In genomic region chr10:71028066-71028844, GRCm38 (mm10) we compare ENCODE assay signal across 11 mouse cellular contexts.
A peak's percentile ranks its signal among the peaks of the same experiment; 100 is the strongest.
DNase-seq lines count a peak whose midpoint lies in the region; ATAC-seq and TF ChIP-seq lines count a peak whose summit lies in the region.
"Had no signal": no experiment of that assay in that cellular context is flagged by ENCODE, and none has a peak within 500 bp of the region (broad histone marks: within the 10 kb centered on the region; RNA-seq: fewer than 3 reads in every experiment).

No protein-coding gene starts in this region.

- H3K9ac ChIP-seq in lung, embryonic 16.5 days (ENCODE audit: low read length): no peak overlapping the region
- no peak overlapping the region for H3K9ac ChIP-seq in stomach, postnatal 0 days (ENCODE audit: low read length)
- H3K9ac ChIP-seq: neural tube, embryonic 12.5 days had no signal

- WGBS in lung, embryonic 16.5 days: 30% methylated on average over 14 of the region's 14 CpGs
- 34% methylated on average over 14 of the region's 14 CpGs for WGBS in lung, adult 2 months
- WGBS in stomach, postnatal 0 days: 47% methylated on average over 14 of the region's 14 CpGs

- H3K27ac ChIP-seq in gastrocnemius, adult 2 months: peak overlapping the region; percentile 85
- H3K27ac ChIP-seq in lung, embryonic 16.5 days (ENCODE audit: low read length): peak overlapping the region; percentile 71
- H3K27ac ChIP-seq in stomach, postnatal 0 days (replicated peaks): peak overlapping the region; percentile 67; the same call in 1 of the 2 replicates
- H3K27ac ChIP-seq: hindbrain, embryonic 10.5 days; neural tube, embryonic 12.5 days had no signal

- peak; percentile 51 for DNase-seq in gastrocnemius, adult 2 months
- DNase-seq in gastrocnemius, adult 8-10 months (ENCODE audit: low spot score in 2 of 2): no peak
- DNase-seq in lung, adult 2 months: no peak
- peak; percentile 19 for DNase-seq in heart, postnatal 4 days
- no peak for DNase-seq in stomach, postnatal 0 days (ENCODE audit: low spot score)
- DNase-seq in thymus, postnatal 25 days: no peak
- DNase-seq in kidney, postnatal 4 days: no peak

- no peak for TF ChIP-seq POLR2A in lung, adult 2 months (IDR thresholded peaks at IDR 0.05; ENCODE audit: borderline replicate concordance, extremely low read depth, low read depth, low read length)

- peak overlapping the region; percentile 46 for H3K4me2 ChIP-seq in lung, embryonic 16.5 days (ENCODE audit: low read depth, low read length)
- peak overlapping the region; percentile 31; the same call in 1 of the 2 replicates for H3K4me2 ChIP-seq in stomach, postnatal 0 days (replicated peaks; ENCODE audit: low read depth)
- H3K4me2 ChIP-seq: neural tube, embryonic 12.5 days had no signal

- peak overlapping the region; percentile 61 for H3K4me3 ChIP-seq in gastrocnemius, adult 2 months
- peak overlapping the region; percentile 15; the same call in 1 of the 2 replicates for H3K4me3 ChIP-seq in lung, embryonic 16.5 days (ENCODE audit: low read length)
- H3K4me3 ChIP-seq in lung, adult 2 months (replicated peaks; ENCODE audit: extremely low read depth, low read depth, low read length): no peak overlapping the region
- no peak overlapping the region for H3K4me3 ChIP-seq in stomach, postnatal 0 days (ENCODE audit: low read depth, low read length)
- H3K4me3 ChIP-seq: hindbrain, embryonic 10.5 days; megakaryocyte, embryonic 14.5 days; neural tube, embryonic 12.5 days had no signal

- 0 out of 2 replicates have a peak, but pooled peaks have one; percentile 44 for ATAC-seq in lung, embryonic 16.5 days (ENCODE audit: low read depth)
- peak; percentile 12; the same call in 1 of the 2 replicates for ATAC-seq in stomach, postnatal 0 days (ENCODE audit: low FRiP score, low TSS enrichment)

- H3K36me3 ChIP-seq in lung, embryonic 16.5 days (ENCODE audit: control insufficient read depth, insufficient read depth, low read length): no peaks in the 10 kb centered on the region
- no peaks in the 10 kb centered on the region for H3K36me3 ChIP-seq in stomach, postnatal 0 days (ENCODE audit: control insufficient read depth, insufficient read depth, low read length)
- H3K36me3 ChIP-seq: hindbrain, embryonic 10.5 days; neural tube, embryonic 12.5 days had no signal

- TF ChIP-seq CTCF in gastrocnemius, adult 2 months (IDR thresholded peaks at IDR 0.05): no peak
- TF ChIP-seq CTCF in lung, adult 2 months (IDR thresholded peaks at IDR 0.05; ENCODE audit: insufficient read depth, low read length): no peak
- no peak for TF ChIP-seq CTCF in stomach, postnatal 0 days (IDR thresholded peaks at IDR 0.05; ENCODE audit: low read depth)

- H3K9me3 ChIP-seq in lung, embryonic 16.5 days (ENCODE audit: control insufficient read depth, low read length): no peaks in the 10 kb centered on the region
- no peaks in the 10 kb centered on the region for H3K9me3 ChIP-seq in stomach, postnatal 0 days (ENCODE audit: control insufficient read depth, low read length)
- H3K9me3 ChIP-seq: hindbrain, embryonic 10.5 days; neural tube, embryonic 12.5 days had no signal

- no peak for TF ChIP-seq EP300 in stomach, postnatal 0 days (optimal IDR thresholded peaks at IDR 0.05)

- peaks cover 39% of the 10 kb centered on the region for H3K4me1 ChIP-seq in lung, embryonic 16.5 days (replicated peaks; ENCODE audit: control insufficient read depth, insufficient read depth, low read length)
- H3K4me1 ChIP-seq in lung, adult 2 months (ENCODE audit: control insufficient read depth, insufficient read depth, low read length): peaks cover 19% of the 10 kb centered on the region
- H3K4me1 ChIP-seq in stomach, postnatal 0 days (replicated peaks; ENCODE audit: control insufficient read depth, insufficient read depth): no peaks in the 10 kb centered on the region
- H3K4me1 ChIP-seq: hindbrain, embryonic 10.5 days; megakaryocyte, embryonic 14.5 days; neural tube, embryonic 12.5 days had no signal

- intact Hi-C loops in gastrocnemius, adult 2 months (cut with DNase I): no loop called here

- H3K27me3 ChIP-seq in lung, embryonic 16.5 days (ENCODE audit: control insufficient read depth, insufficient read depth, low read depth, low read length): no peaks in the 10 kb centered on the region
- H3K27me3 ChIP-seq in stomach, postnatal 0 days (ENCODE audit: control insufficient read depth, insufficient read depth, low read length): no peaks in the 10 kb centered on the region
- H3K27me3 ChIP-seq: megakaryocyte, embryonic 14.5 days; neural tube, embryonic 12.5 days had no signal

Comparison
In these comparisons a context has a peak if more than half of its experiments do, and no peak if none do; other contexts are left out.
1. DNase-seq: peak in gastrocnemius, adult 2 months (single experiment) and heart, postnatal 4 days (single experiment); none in gastrocnemius, adult 8-10 months (0 of 2), lung, adult 2 months (single experiment), stomach, postnatal 0 days (single experiment), thymus, postnatal 25 days (single experiment) and kidney, postnatal 4 days (0 of 2).
2. H3K4me3 ChIP-seq: peak in gastrocnemius, adult 2 months (single experiment) and lung, embryonic 16.5 days (single experiment); none in lung, adult 2 months (single experiment) and stomach, postnatal 0 days (single experiment).
3. Peak in every context shown above with its lines, with median percentiles within 50 percentile points of each other: H3K27ac ChIP-seq.